Mouse (Mus musculus) intestine, postnatal 0 days (tissue): ENCODE measurements around the gene Cbx5. TPM values are rescaled to one million over a fixed set of nuclear protein-coding genes. Genes with fewer than 3 reads are reported as not detected.
A peak's percentile ranks its signal among the peaks of the same experiment; 100 is the strongest.

Source experiments
- ATAC-seq: fragments of 200-750 bp; cut with Nextera tagmentation; 2 replicates; pipeline ENCODE4 v1.8.0; 2017; ENCODE audit warnings: mild to moderate bottlenecking, moderate TSS enrichment, moderate library complexity
- H3K27ac ChIP-seq: fragments of 300-500 bp; sonication (generic); 2 replicates; pipeline ENCODE4 v1.5.1; 2014; ENCODE audit warnings: mild to moderate bottlenecking, low read depth, low read length, moderate library complexity
- H3K27me3 ChIP-seq: fragments of 300-500 bp; sonication (generic); replicated peaks from 2 replicates; pipeline ENCODE4 v1.6.1; 2014; ENCODE audit warnings: low read length, mixed read lengths; ENCODE audit not compliant: control insufficient read depth, insufficient read depth
- H3K36me3 ChIP-seq: fragments of 300-500 bp; sonication (generic); 2 replicates; pipeline ENCODE4 v1.6.1; 2014; ENCODE audit warnings: mild to moderate bottlenecking, moderate library complexity; ENCODE audit not compliant: control insufficient read depth, insufficient read depth
- H3K4me1 ChIP-seq: fragments of 300-500 bp; sonication (generic); replicated peaks from 2 replicates; pipeline ENCODE4 v1.6.1; 2014; ENCODE audit warnings: antibody characterized with exemption, low read length, mixed read lengths; ENCODE audit not compliant: control insufficient read depth, insufficient read depth
- H3K4me2 ChIP-seq: fragments of 300-500 bp; sonication (generic); replicated peaks from 2 replicates; pipeline ENCODE4 v1.6.1; 2014; ENCODE audit warnings: low read depth, mild to moderate bottlenecking, moderate library complexity
- H3K4me3 ChIP-seq: fragments of 300-500 bp; sonication (generic); 2 replicates; pipeline ENCODE4 v1.5.1; 2014; ENCODE audit warnings: low read depth, low read length
- H3K9ac ChIP-seq: fragments of 300-500 bp; sonication (generic); 2 replicates; pipeline ENCODE4 v1.6.1; 2014; ENCODE audit warnings: mild to moderate bottlenecking, low read depth, low read length
- H3K9me3 ChIP-seq: fragments of 300-500 bp; sonication (generic); 2 replicates; pipeline ENCODE4 v1.6.1; 2016; ENCODE audit warnings: mixed run types; ENCODE audit not compliant: control insufficient read depth
- CTCF ChIP-seq: sonication (generic); IDR thresholded peaks from 2 replicates; pipeline ENCODE4 v1.5.1; 2016; ENCODE audit warnings: low read depth, mild to moderate bottlenecking, control low read depth, antibody characterized with exemption, moderate library complexity
- WGBS: fragments of 180-500 bp; shearing (Covaris S2); extraction: QIAGEN DNeasy Blood & Tissue Kit; methylation state at CpG from one replicate; pipeline ENCODE4 v1.1.7; 2014; 5-methylcytosine and 5-hydroxymethylcytosine counted together
- polyA plus RNA-seq: library from polyadenylated mRNA; unstranded; fragments of >200 nt; fragmentation: Nextera tagmentation; extraction: Ambion mirVana; gene quantifications from 2 replicates; pipeline ENCODE4 v1.2.1, GENCODE M21; 2015

Cbx5 gene
- polyA plus RNA-seq, 1 experiment from 2014 or later, result 24.0 TPM

DNA sequence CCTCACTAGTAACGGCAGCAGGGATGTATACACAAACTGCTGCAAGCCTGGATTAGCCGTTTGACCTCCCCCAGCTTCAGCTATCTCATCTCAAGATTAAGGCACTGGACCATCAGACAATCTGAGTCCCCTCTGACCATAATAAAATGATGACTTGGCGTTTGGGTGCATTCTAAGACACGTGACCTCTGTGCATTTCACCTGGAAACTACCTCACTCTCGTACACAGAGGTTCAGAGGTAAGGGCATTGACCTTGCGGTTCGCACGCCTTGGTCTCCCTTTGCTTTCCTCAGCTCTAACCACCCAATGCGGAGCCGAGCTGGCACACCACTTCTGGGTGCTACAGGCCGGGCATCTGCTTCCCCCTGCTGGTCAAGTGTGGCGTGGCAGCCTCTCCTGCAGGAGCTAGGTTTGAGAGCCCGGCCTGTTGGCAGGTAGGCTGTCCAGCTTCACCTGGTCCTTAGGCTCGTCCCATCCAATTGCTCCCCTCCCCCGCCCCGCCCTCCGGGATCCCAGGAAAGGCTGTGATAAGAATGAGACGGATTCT, 62.7 kb downstream of the Cbx5 start:
- H3K36me3 ChIP-seq, result no peaks in the 10 kb centered on the region
- no peak overlapping the region for H3K4me3 ChIP-seq
- H3K4me2 ChIP-seq, result peak overlapping the region; percentile 48
- WGBS, result 1% methylated on average over 18 of the region's 18 CpGs
- peaks cover 87% of the 10 kb centered on the region for H3K27me3 ChIP-seq
- no peak overlapping the region for H3K9ac ChIP-seq
- peaks cover 4% of the 10 kb centered on the region; the same call in 1 of the 2 replicates for H3K4me1 ChIP-seq
- no peaks in the 10 kb centered on the region for H3K9me3 ChIP-seq
- no peak overlapping the region for H3K27ac ChIP-seq
- ATAC-seq, result peak; percentile 42; the same call in 1 of the 2 replicates
- peak; percentile 98 for TF ChIP-seq CTCF

DNA sequence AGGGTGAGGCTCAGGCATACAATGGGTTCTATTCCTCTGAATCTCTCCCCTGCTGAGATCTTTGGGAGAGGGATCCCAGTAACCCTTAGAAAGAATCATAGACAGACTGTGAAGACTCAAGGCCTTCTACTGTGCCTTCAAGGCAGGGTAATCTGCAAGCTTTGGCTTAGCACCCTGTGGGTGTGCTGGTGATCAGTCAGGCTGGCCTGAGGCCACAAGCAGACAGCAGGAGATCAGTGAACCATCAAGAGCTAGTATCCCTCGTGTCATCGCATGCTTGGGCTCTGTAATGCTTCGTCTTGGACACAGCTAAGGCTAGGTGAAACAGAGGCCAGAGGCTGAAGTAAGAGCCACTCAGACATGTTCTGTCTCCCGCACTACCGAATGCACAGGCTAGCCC, 66.4 kb downstream of the Cbx5 start:
- H3K9me3 ChIP-seq, result no peaks in the 10 kb centered on the region
- TF ChIP-seq CTCF, result no peak
- no peaks in the 10 kb centered on the region for H3K36me3 ChIP-seq
- no peak overlapping the region for H3K4me2 ChIP-seq
- H3K27ac ChIP-seq, result no peak overlapping the region
- 90% methylated on average over 5 of the region's 5 CpGs for WGBS
- no peak for ATAC-seq
- no peak overlapping the region for H3K9ac ChIP-seq
- H3K27me3 ChIP-seq, result peaks cover 97% of the 10 kb centered on the region
- peaks cover 7% of the 10 kb centered on the region; the same call in 1 of the 2 replicates for H3K4me1 ChIP-seq
- no peak overlapping the region for H3K4me3 ChIP-seq

DNA sequence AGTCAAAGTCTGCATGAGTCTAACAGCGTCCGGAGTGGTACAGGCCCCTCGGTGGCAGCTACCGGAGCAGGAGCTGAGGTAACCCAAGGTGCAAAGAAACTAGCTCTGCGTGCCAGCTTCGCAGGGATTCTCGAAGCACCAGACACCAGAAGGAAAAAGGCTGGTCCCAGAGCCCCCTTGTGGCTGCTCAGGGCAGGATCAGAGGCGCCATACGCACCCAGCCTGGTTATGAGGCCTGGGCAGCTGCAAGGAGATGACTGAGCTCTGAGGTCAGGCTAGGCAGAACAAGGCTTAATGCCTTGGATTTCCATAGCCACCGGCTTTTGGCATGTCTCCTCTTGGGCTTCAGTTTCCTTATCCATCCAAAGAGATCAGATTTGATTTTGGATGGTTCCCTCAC, 67.1 kb downstream of the Cbx5 start:
- Histone ChIP-seq H3K27ac (no peak overlapping the region), H3K9me3 (no peaks in the 10 kb centered on the region), H3K4me2 (no peak overlapping the region), H3K9ac (no peak overlapping the region), H3K4me3 (no peak overlapping the region), H3K36me3 (no peaks in the 10 kb centered on the region), H3K27me3 (peaks cover 96% of the 10 kb centered on the region), H3K4me1 (peaks cover 3% of the 10 kb centered on the region; the same call in 1 of the 2 replicates)
- WGBS, result 12% methylated on average over 10 of the region's 10 CpGs
- peak; percentile 24; the same call in 1 of the 2 replicates for ATAC-seq
- TF ChIP-seq CTCF, result peak; percentile 86

DNA sequence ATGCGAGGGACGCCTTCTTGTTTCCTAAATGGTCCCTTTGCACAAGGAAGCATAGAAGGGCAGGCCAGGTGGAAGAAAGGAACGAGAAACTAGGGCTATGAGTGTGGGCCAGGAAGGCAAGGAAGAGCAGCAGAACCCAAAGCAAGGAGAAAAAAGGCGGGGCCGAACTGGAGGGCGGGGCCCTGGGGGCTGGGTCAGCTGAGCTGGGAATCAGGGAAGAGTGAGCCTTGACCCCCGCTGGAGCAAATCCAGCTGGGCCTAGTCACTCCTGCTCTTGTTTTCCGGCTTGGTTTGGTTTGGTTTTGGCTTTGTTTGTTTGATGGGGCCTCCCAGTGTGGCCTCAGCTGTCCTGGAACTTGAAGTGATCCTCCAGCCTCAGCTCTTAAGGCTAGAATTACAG, 68.3 kb downstream of the Cbx5 start:
- Histone ChIP-seq H3K4me2 (0 out of 2 replicates have a peak overlapping the region, but pooled peaks have one; percentile 17), H3K27me3 (peaks cover 95% of the 10 kb centered on the region), H3K36me3 (no peaks in the 10 kb centered on the region), H3K27ac (no peak overlapping the region), H3K9me3 (no peaks in the 10 kb centered on the region), H3K4me3 (no peak overlapping the region), H3K4me1 (peaks cover 3% of the 10 kb centered on the region; the same call in 1 of the 2 replicates), H3K9ac (no peak overlapping the region)
- ATAC-seq, result no peak
- no peak for TF ChIP-seq CTCF
- 22% methylated on average over 8 of the region's 8 CpGs for WGBS

DNA sequence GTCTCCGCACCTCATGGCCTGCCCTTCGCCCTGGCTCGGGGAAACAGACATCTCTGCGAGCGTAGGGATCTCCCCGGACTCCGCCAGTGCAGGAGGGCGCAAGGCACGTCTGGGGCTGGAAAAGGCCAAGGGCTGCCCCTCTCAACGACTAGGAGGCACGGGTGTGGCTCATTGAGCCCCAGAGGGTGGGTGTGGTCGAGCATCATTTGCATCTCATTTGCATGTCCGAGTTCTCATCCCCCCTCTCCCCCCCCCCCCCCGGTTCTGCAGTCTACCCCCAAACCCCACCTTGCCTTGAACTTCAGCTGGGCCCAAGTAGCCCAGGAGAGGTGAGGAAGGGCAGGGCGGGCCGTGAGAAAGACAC, 69.3 kb downstream of the Cbx5 start:
- Histone ChIP-seq H3K36me3 (no peaks in the 10 kb centered on the region), H3K4me2 (peak overlapping the region; percentile 92), H3K9me3 (no peaks in the 10 kb centered on the region), H3K4me3 (peak overlapping the region; percentile 17), H3K27me3 (peaks cover 94% of the 10 kb centered on the region), H3K27ac (no peak overlapping the region), H3K9ac (no peak overlapping the region), H3K4me1 (peaks cover 3% of the 10 kb centered on the region; the same call in 1 of the 2 replicates)
- no peak for TF ChIP-seq CTCF
- WGBS, result 15% methylated on average over 15 of the region's 16 CpGs
- no peak for ATAC-seq

DNA sequence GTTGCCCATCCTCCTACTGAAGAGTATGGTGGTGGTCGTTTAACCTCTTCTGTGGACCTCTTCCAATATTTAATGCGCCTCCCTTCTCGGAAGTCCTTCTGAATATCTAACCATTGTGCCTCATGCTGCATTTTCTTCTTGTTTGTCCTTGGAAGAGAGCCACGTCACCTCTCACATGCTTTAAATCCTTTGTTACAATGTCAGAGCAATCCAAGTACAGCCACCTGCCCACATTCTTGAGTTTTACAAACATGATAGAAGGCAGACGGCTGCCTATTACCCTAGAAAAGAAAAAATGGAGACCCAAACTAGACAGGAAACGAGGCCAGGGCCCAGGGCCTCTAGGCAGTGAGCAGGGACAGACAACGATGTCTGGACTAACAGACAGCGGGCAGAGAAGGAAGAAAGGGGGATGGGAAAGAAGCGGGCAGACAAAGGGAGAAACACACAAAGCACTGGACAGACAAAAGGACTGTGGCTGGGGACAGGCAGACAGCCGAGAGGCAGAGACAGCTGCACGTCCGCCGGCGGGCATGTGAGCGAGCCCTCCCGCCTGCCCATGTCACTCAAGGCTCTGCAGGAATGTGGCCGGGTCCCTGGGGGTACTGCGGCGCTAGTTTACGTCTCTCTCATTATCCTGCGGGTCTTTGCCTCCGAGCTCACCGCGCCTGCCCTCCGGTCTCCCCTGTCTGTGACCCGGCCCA, 69.9 kb downstream of the Cbx5 start:
- Histone ChIP-seq H3K27me3 (peaks cover 89% of the 10 kb centered on the region), H3K36me3 (no peaks in the 10 kb centered on the region), H3K9me3 (no peaks in the 10 kb centered on the region), H3K4me1 (peaks cover 3% of the 10 kb centered on the region; the same call in 1 of the 2 replicates), H3K4me3 (peak overlapping the region; percentile 55), H3K9ac (peak overlapping the region; percentile 13; the same call in 1 of the 2 replicates), H3K27ac (no peak overlapping the region), H3K4me2 (peak overlapping the region; percentile 92)
- TF ChIP-seq CTCF, result no peak
- no peak for ATAC-seq
- 20% methylated on average over 26 of the region's 26 CpGs for WGBS
